In the genomic region with DNA sequence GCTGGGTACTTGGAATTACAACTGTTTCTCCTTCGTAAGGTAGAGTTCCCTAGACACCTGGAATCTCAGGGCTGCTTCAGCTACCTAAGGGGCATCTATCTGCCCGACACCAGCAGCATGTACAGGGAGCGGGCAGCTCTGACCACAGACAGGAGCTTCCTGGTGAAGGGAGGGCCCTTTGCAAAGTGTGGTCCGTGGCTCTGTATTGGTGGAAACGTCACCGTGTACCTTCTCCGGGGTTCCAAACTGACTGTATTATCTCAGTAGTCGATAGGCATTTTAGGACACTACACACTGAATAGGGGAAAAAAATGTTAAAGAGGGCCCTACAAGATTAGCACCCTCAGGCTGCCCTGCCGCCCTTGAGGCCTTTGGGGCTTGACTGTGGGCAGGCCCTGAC, we compare ENCODE assay signal across 11 mouse cellular contexts.
A peak's percentile ranks its signal among the peaks of the same experiment; 100 is the strongest.
DNase-seq lines count a peak whose midpoint lies in the region; ATAC-seq lines count a peak whose summit lies in the region.
"Had no signal": no experiment of that assay in that cellular context is flagged by ENCODE, and none has a peak within 500 bp of the region (broad histone marks: within the 10 kb centered on the region; RNA-seq: fewer than 3 reads in every experiment).

No protein-coding gene starts in this region.

- intact Hi-C loops in left cerebral cortex, postnatal 10 days (cut with DNase I): no loop called here

- H3K36me3 ChIP-seq in heart, embryonic 11.5 days (ENCODE audit: control insufficient read depth, insufficient read depth, low read length): peaks cover 7% of the 10 kb centered on the region; the same call in 1 of the 2 replicates
- H3K36me3 ChIP-seq in embryonic facial prominence, embryonic 10.5 days (replicated peaks): peaks cover 38% of the 10 kb centered on the region
- H3K36me3 ChIP-seq in hindbrain, embryonic 11.5 days (ENCODE audit: control insufficient read depth, insufficient read depth, low read length): no peaks in the 10 kb centered on the region
- peaks cover 31% of the 10 kb centered on the region for H3K36me3 ChIP-seq in midbrain, embryonic 10.5 days

- no peaks in the 10 kb centered on the region for H3K27me3 ChIP-seq in heart, embryonic 11.5 days (ENCODE audit: control insufficient read depth, insufficient read depth, low read length)
- H3K27me3 ChIP-seq in embryonic facial prominence, embryonic 10.5 days (replicated peaks; ENCODE audit: low read depth, poor library complexity, severe bottlenecking): no peaks in the 10 kb centered on the region
- no peaks in the 10 kb centered on the region for H3K27me3 ChIP-seq in hindbrain, embryonic 11.5 days (ENCODE audit: control insufficient read depth, insufficient read depth, low read length)
- H3K27me3 ChIP-seq in midbrain, embryonic 10.5 days (ENCODE audit: low read depth, poor library complexity, severe bottlenecking): no peaks in the 10 kb centered on the region

- H3K4me3 ChIP-seq in heart, embryonic 11.5 days (ENCODE audit: low read depth, low read length): no peak overlapping the region
- H3K4me3 ChIP-seq in embryonic facial prominence, embryonic 10.5 days: 0 out of 2 replicates have a peak overlapping the region, but pooled peaks have one; percentile 8
- no peak overlapping the region for H3K4me3 ChIP-seq in hindbrain, embryonic 11.5 days (ENCODE audit: low read depth, low read length)
- peak overlapping the region; percentile 35; the same call in 1 of the 2 replicates for H3K4me3 ChIP-seq in midbrain, embryonic 10.5 days

- peak overlapping the region; percentile 37 for H3K4me2 ChIP-seq in heart, embryonic 11.5 days
- no peak overlapping the region; the same call in 1 of the 2 replicates for H3K4me2 ChIP-seq in hindbrain, embryonic 11.5 days (replicated peaks; ENCODE audit: low read depth, low read length)

- 41% methylated on average over 9 of the region's 9 CpGs for WGBS in heart, embryonic 11.5 days (ENCODE audit: insufficient replicate concordance)
- 44% methylated on average over 9 of the region's 9 CpGs for WGBS in embryonic facial prominence, embryonic 10.5 days
- WGBS in hindbrain, embryonic 11.5 days: 43% methylated on average over 9 of the region's 9 CpGs
- WGBS in midbrain, embryonic 10.5 days: 34% methylated on average over 9 of the region's 9 CpGs

- H3K9ac ChIP-seq in heart, embryonic 11.5 days (ENCODE audit: low read depth, low read length): peak overlapping the region; percentile 59
- 0 out of 2 replicates have a peak overlapping the region, but pooled peaks have one; percentile 37 for H3K9ac ChIP-seq in hindbrain, embryonic 11.5 days (ENCODE audit: low read depth, low read length)

- H3K27ac ChIP-seq in heart, embryonic 11.5 days (ENCODE audit: low read depth, low read length): peak overlapping the region; percentile 74
- H3K27ac ChIP-seq in embryonic facial prominence, embryonic 10.5 days (replicated peaks): peak overlapping the region; percentile 83
- peak overlapping the region; percentile 75 for H3K27ac ChIP-seq in hindbrain, embryonic 11.5 days (ENCODE audit: low read depth, low read length)
- H3K27ac ChIP-seq in midbrain, embryonic 10.5 days (replicated peaks): peak overlapping the region; percentile 87

- DNase-seq in heart, adult 18-20 months: no peak
- DNase-seq in embryonic facial prominence, embryonic 10.5 days (ENCODE audit: low spot score): no peak
- DNase-seq in hindbrain, embryonic 11.5 days (ENCODE audit: low spot score): no peak
- no peak for DNase-seq in midbrain, embryonic 10.5 days (ENCODE audit: low spot score)
- DNase-seq in left cerebral cortex, postnatal 10 days (ENCODE audit: extremely low spot score in 1 of 2, low spot score in 2 of 2): no peak
- no peak for DNase-seq in urinary bladder, postnatal 36 days (ENCODE audit: low spot score in 2 of 2)
- DNase-seq: adrenal gland, postnatal 25 days; cerebellum, postnatal 14 days; kidney, adult 18-20 months had no signal

- H3K9me3 ChIP-seq in heart, embryonic 11.5 days (replicated peaks; ENCODE audit: control insufficient read depth, low read length): 0 out of 2 replicates have a peak, but pooled peaks cover 2% of the 10 kb centered on the region
- H3K9me3 ChIP-seq in embryonic facial prominence, embryonic 10.5 days: peaks cover 6% of the 10 kb centered on the region
- peaks cover 8% of the 10 kb centered on the region for H3K9me3 ChIP-seq in hindbrain, embryonic 11.5 days (ENCODE audit: control insufficient read depth, low read length)
- H3K9me3 ChIP-seq in midbrain, embryonic 10.5 days (replicated peaks): peaks cover 16% of the 10 kb centered on the region

- no peak; the same call in 1 of the 2 replicates for ATAC-seq in heart, embryonic 11.5 days (replicated peaks; ENCODE audit: insufficient number of reproducible peaks, low FRiP score, low TSS enrichment)
- peak; percentile 48 for ATAC-seq in hindbrain, embryonic 11.5 days (ENCODE audit: low FRiP score)
- no peak for ATAC-seq in megakaryocyte, adult 5-6 weeks (ENCODE audit: poor library complexity, severe bottlenecking)

- H3K4me1 ChIP-seq in heart, embryonic 11.5 days (ENCODE audit: control insufficient read depth, insufficient read depth, low read length): peaks cover 66% of the 10 kb centered on the region
- H3K4me1 ChIP-seq in embryonic facial prominence, embryonic 10.5 days: peaks cover 50% of the 10 kb centered on the region
- H3K4me1 ChIP-seq in hindbrain, embryonic 11.5 days (replicated peaks; ENCODE audit: control insufficient read depth, insufficient read depth, low read length): peaks cover 9% of the 10 kb centered on the region
- H3K4me1 ChIP-seq in midbrain, embryonic 10.5 days: peaks cover 68% of the 10 kb centered on the region

Comparison
In these comparisons a context has a peak if more than half of its experiments do, and no peak if none do; other contexts are left out.
1. H3K4me3 ChIP-seq: peak in embryonic facial prominence, embryonic 10.5 days (single experiment) and midbrain, embryonic 10.5 days (single experiment); none in heart, embryonic 11.5 days (single experiment) and hindbrain, embryonic 11.5 days (single experiment).
2. Peak in every context shown above with its lines, with median percentiles within 50 percentile points of each other: H3K27ac ChIP-seq.